Mouse (Mus musculus) left cerebral cortex, postnatal 25 days (tissue): ENCODE data around the gene Lpin1. TPM values are rescaled to one million over a fixed set of nuclear protein-coding genes. Genes with fewer than 3 reads are reported as not detected.
A peak's percentile ranks its signal among the peaks of the same experiment; 100 is the strongest.

Source experiments
- DNase-seq, 2 experiments: peaks; one replicate each; pipeline ENCODE4 v3.0.0; 2022; ENCODE audit warnings: low spot score in 2 of 2, mixed read lengths in 1 of 2
- intact Hi-C: fragments of 180-260 bp; cut with DNase I; formaldehyde crosslinking; loops from one replicate; pipeline ENCODE4 v1.15.1; 2025
- total RNA-seq, 2 experiments: library from RNA; stranded (reverse); gene quantifications; 2 replicates each; pipeline ENCODE4 v1.2.3; 2021

Lpin1 gene
- total RNA-seq, 2 experiments from 2014 or later, result 18.1 to 18.3 TPM

GRCm38 (mm10) chr12:16630152-16630865 lies 19.5 kb upstream of the Lpin1 start:
- no peak for DNase-seq
- intact Hi-C loops, result no loop called here

GRCm38 (mm10) chr12:16620230-16620629 lies 9.5 kb upstream of the Lpin1 start:
- DNase-seq, result no peak
- intact Hi-C loops, result no loop called here

- intact Hi-C loops, result no loop called here
- no peak for DNase-seq
These were observed 8.7 kb upstream of the Lpin1 start for GRCm38 (mm10) chr12:16619453-16619852.

GRCm38 (mm10) chr12:16618512-16619274 lies 7.9 kb upstream of the Lpin1 start:
- DNase-seq, result peak; percentile 55 to 67
- intact Hi-C loops, result no loop called here

- intact Hi-C loops, result no loop called here
These were observed 5.0 kb upstream of the Lpin1 start for GRCm38 (mm10) chr12:16615738-16616137.

GRCm38 (mm10) chr12:16614556-16614955 lies 3.8 kb upstream of the Lpin1 start:
- intact Hi-C loops, result no loop called here

More at GRCm38 (mm10) chr12:16615738-16616137, 5.0 kb upstream of the Lpin1 start:
- DNase-seq, result peak in 1 of 2 experiments; percentile 8

GRCm38 (mm10) chr12:16605624-16606023 lies 5.1 kb downstream of the Lpin1 start:
- intact Hi-C loops, result no loop called here
- DNase-seq, result peak; percentile 39 to 78

More at GRCm38 (mm10) chr12:16614556-16614955, 3.8 kb upstream of the Lpin1 start:
- DNase-seq, result no peak

- DNase-seq, result no peak
- intact Hi-C loops, result no loop called here
These were observed 8.5 kb downstream of the Lpin1 start for GRCm38 (mm10) chr12:16602271-16602670.

- intact Hi-C loops, result no loop called here
- no peak for DNase-seq
These were observed 10.4 kb downstream of the Lpin1 start for GRCm38 (mm10) chr12:16600374-16600773.

- no peak for DNase-seq
These were observed 11.4 kb downstream of the Lpin1 start for GRCm38 (mm10) chr12:16599359-16599758.

GRCm38 (mm10) chr12:16593761-16594160 lies 17.0 kb downstream of the Lpin1 start:
- DNase-seq, result no peak
- intact Hi-C loops, result no loop called here

More at GRCm38 (mm10) chr12:16599359-16599758, 11.4 kb downstream of the Lpin1 start:
- intact Hi-C loops, result no loop called here

GRCm38 (mm10) chr12:16593014-16593413 lies 17.8 kb downstream of the Lpin1 start:
- intact Hi-C loops, result no loop called here
- no peak for DNase-seq

- intact Hi-C loops, result no loop called here
- no peak for DNase-seq
These were observed 18.3 kb downstream of the Lpin1 start for GRCm38 (mm10) chr12:16592451-16592850.

- intact Hi-C loops, result no loop called here
These were observed 19.1 kb downstream of the Lpin1 start for GRCm38 (mm10) chr12:16591453-16592200.

GRCm38 (mm10) chr12:16589966-16590365 lies 20.8 kb downstream of the Lpin1 start:
- intact Hi-C loops, result no loop called here
- DNase-seq, result no peak

More at GRCm38 (mm10) chr12:16591453-16592200, 19.1 kb downstream of the Lpin1 start:
- DNase-seq, result peak; percentile 81 to 86

- intact Hi-C loops, result no loop called here
These were observed 21.4 kb downstream of the Lpin1 start for GRCm38 (mm10) chr12:16589204-16589949.

GRCm38 (mm10) chr12:16588396-16589042 lies 22.2 kb downstream of the Lpin1 start:
- peak; percentile 31 to 53 for DNase-seq
- intact Hi-C loops, result no loop called here

More at GRCm38 (mm10) chr12:16589204-16589949, 21.4 kb downstream of the Lpin1 start:
- DNase-seq, result peak; percentile 86 to 89

- no peak for DNase-seq
- intact Hi-C loops, result no loop called here
These were observed 23.0 kb downstream of the Lpin1 start for GRCm38 (mm10) chr12:16587767-16588166.

- no peak for DNase-seq
- intact Hi-C loops, result no loop called here
These were observed 23.7 kb downstream of the Lpin1 start for GRCm38 (mm10) chr12:16587111-16587510.
